Mouse (Mus musculus) embryo, embryonic 9.5 days (tissue): ENCODE data around the gene 2810021J22Rik.

Experiments used
- DNase-seq: peaks from one replicate; pipeline ENCODE4 v3.0.0-alpha.2; 2017; ENCODE audit errors: extremely low spot score

2810021J22Rik gene

DNA sequence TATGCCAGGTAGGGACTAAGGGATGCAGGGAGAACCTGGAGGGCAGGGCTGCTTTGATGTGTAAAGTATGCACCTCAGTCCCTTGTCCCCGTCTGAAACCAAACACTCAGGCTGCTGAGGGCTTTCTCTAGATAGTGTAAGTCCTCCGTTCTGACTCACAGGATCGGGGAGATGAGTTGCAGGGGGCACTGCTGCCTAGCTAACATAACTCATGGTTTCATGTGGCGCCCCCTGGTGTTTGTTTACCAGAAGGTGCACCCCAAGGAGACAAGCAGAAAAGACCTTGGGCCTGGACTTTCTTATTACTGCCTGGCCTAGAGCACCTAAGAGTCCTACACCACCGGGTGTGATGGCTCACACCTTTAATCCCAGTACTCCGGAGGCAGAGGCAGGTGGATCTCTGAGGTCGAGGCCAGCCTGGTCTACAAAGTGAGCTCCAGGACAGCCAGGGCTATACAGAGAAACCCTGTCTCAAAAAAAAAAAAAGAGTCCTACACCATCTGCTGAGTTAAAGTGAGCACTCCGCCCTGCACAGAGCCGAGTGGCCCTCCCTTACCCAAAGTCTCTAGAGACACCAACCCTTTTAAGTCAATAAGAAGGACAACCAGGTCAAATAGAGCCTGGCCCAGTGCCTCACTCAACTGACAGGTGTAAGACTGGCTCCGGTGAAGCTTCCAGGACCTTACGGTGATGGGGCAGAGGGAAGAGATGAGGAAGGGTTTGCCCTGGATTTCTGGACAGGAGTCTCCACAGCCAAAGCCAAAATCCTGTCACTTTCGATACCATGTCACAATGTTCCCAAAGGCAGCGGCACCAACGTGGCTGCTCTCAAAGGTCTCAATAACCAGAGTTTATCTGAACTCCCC is 50.1 kb downstream of the 2810021J22Rik start:
- peak; percentile 26 for DNase-seq

DNA sequence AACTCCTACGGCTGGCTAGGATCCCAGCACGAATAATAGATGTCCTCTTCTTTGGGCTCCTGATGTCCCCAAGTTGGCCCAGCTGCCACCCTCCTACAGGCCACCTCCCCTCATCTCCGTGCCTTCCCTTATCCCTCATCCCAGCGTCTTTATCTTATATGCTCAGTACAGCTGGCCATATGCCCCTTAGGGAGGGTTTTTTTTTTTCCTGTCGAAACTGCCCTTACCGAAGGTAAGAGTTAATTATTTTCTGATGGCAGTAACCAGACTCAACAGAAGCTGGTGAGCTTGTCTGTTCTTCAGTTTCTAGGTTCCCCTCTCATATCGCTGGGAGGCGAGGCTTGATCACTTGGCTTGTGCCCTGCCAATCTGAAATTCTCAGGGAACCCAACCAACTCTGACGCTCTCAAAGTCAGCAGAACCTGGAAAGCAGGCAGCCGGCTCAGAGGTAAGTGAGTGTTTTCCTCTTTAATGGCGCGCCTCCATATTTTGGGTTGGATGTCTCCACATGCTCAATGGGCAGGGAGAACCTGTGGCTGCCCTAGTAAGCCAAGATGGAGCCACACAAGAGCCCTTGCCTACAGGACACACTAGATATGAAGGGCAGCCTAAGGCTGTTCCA is 50.8 kb downstream of the 2810021J22Rik start, which contains the start of gene Btnl10:
Gene Btnl10, plus strand, starts transcription at position 164 of the 622 bp plus-strand sequence.
- no peak for DNase-seq

- no peak for DNase-seq
These were observed 51.7 kb downstream of the 2810021J22Rik start for GRCm38 (mm10) chr11:58918759-58919158.

DNA sequence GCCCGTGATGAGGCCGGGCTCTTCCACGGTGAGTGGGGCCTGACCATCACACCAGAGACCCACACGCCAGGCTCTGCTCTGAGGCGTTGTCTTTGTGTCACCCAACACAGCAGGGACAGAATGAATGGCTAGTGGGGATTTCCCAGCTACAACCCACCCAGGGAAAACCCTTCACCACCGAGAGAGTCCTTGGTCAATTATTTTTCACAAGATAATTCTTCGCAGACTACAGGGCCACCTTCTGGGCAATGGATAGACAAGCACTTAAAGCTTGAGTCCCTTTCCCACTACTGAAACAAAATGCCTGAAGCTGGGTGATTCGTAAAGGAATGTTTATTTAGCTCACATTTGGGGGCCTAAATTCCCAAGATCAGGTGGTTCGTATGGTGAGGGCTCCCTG is 55.4 kb downstream of the 2810021J22Rik start:
- no peak for DNase-seq

- DNase-seq: no peak
These were observed 59.6 kb downstream of the 2810021J22Rik start for GRCm38 (mm10) chr11:58926651-58927050.

GRCm38 (mm10) chr11:58927053-58927452 is 60.0 kb downstream of the 2810021J22Rik start:
- DNase-seq: no peak

DNA sequence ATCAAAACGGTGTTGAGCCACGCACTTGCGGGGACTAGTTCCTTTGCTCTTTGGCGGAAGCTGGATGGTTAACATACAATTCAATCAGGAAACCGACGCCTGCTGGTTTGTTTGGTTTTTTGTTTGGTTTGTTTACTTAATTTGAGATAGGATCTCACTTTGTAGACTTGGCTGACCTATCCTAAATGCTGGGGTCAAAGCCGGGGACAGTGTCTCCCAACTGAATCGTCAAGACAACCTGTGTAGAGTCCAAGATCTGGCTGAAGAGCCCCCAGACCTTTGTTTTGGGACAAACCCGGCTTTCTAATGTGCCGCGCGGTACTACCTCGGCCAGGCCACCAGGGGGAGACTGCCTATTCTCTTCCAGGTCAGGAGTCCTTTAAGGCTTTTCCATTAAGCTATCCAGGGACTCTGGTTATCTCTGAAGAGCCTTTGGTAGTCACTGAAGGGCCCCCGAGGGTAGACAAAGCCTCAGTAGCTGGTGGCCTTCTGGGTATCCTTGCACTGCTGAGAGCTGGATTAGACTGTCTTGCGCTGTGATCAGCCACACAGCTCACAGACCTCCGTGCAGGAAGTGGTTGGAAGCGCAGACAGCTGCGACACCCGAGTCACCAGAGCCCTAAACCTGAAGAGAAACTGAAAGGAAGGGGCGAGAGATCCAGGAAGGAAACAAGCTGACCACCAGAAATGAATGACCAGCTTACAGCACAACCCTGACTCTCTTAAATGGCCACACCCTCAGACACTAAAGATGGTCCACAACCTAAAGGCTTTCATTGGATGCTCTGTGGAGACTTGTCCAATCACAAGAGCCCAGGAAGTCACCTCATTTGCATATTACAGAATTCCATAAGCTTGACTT is 61.0 kb downstream of the 2810021J22Rik start:
- DNase-seq: peak; percentile 77

GRCm38 (mm10) chr11:58929055-58929454 is 62.0 kb downstream of the 2810021J22Rik start:
- no peak for DNase-seq

DNA sequence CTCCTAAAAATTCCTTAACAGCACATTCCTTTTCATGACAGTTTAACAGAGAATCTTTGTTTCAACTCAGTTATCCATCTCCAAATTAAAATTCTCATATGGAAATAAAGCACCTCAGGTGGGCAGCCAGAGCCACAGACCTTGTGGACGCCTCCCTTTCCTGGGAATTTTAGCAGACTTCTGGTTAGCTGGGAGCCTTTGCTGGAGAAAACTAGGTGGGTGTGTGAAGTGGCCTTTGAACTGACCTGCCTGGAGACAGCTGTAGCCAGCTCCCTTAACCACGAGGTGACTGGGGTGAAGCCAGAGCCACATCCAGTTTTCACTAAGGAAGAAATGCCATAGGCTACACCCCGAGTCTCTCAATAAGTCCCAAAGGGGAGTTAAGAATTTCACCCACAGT is 62.6 kb downstream of the 2810021J22Rik start:
- no peak for DNase-seq

- no peak for DNase-seq
These were observed 63.2 kb downstream of the 2810021J22Rik start for GRCm38 (mm10) chr11:58930254-58930653.

GRCm38 (mm10) chr11:58931576-58931975 is 64.6 kb downstream of the 2810021J22Rik start:
- DNase-seq: no peak
